Mouse (Mus musculus): ENCODE measurements around the gene Ccpg1os. TPM values are rescaled to one million over a fixed set of nuclear protein-coding genes. Genes with fewer than 3 reads are reported as not detected.

The Ccpg1os gene
- 27.9 and 35.2 TPM in 2 replicates for polyA plus RNA-seq (2015; fragmentation: Nextera tagmentation; extraction: Ambion mirVana)

DNA sequence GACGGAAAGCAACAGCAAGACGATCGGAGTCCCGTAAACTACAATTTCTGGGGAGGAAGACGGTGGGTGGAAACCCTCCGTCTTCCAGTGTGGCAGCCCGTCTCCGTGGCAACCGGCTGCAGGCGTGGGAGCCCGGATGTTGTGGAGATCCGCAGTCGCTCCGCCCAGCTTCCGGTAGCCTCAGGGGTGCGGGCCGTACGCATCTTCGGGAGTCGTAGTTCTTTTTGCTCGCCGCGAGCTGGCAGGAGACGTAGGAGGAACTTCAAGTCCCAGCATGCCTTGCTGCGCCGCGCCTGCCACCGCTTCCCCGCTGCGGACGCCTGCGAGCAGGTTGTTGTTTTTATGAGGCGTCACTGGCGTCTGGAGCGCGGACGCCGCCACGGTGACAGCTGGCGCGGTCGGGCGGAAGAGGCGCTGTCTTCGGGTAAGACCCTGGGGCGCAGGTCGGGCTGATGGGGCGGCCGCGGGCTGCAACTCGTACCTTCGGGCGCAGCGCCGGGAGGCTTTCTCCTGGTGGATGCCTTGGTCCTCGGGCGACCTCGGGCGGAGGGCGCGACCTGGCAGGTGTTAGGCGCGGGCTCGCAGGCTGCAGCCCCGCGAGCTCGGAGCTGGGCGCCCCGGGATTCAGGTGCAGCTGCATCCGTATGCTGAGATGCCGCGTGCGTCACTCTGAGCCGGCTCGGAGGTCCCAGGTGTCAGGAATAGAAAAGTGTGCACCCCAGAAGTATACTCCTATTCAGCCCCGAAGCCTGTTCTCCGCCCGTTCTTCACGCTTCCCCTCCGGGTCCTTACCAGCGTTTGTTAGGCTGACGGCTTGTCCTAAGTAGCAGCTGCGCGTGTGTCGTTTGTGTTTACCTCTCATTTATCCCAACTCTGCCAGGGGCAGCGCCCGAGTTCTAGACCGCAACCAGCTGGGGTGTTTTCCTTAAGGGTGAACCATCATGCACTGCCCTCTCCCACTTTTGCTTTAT, at the start of gene Ccpg1os, which contains the start of gene Ccpg1:
Gene Ccpg1os, minus strand, starts transcription at position 133 of the 971 bp plus-strand sequence.
Gene Ccpg1, plus strand, starts transcription at position 180 of the 971 bp plus-strand sequence.
- H3K4me2 ChIP-seq (replicated peaks): peak within 1 kb of the TSS; percentile 74
- peak within 1 kb of the TSS; percentile 71 for H3K27ac ChIP-seq (replicated peaks)
- H3K9ac ChIP-seq: peak within 1 kb of the TSS; percentile 58
- peak; percentile 99 for ATAC-seq (ENCODE audit: insufficient number of reproducible peaks, low FRiP score, low TSS enrichment, low read depth)
- under 1% methylated on average over 88 of the region's 88 CpGs for WGBS
- peak within 1 kb of the TSS; percentile 93 for H3K4me3 ChIP-seq (replicated peaks)
- H3K4me1 ChIP-seq: peaks cover 14% of the 10 kb centered on the region
- H3K36me3 ChIP-seq: no peaks in the 10 kb centered on the region
- no peaks in the 10 kb centered on the region for H3K27me3 ChIP-seq
- no peaks in the 10 kb centered on the region for H3K9me3 ChIP-seq (replicated peaks)

- Histone ChIP-seq H3K4me3 (replicated peaks) (no peak overlapping the region), H3K4me2 (replicated peaks) (no peak overlapping the region), H3K27me3 (no peaks in the 10 kb centered on the region), H3K36me3 (peaks cover 42% of the 10 kb centered on the region), H3K27ac (replicated peaks) (no peak overlapping the region), H3K9ac (no peak overlapping the region), H3K9me3 (replicated peaks) (no peaks in the 10 kb centered on the region), H3K4me1 (no peaks in the 10 kb centered on the region)
- no peak for ATAC-seq (ENCODE audit: insufficient number of reproducible peaks, low FRiP score, low TSS enrichment, low read depth)
- WGBS: 93% methylated on average over 1 of the region's 1 CpGs
Measured at GRCm38 (mm10) chr9:73033406-73033805, 48.2 kb upstream of the Ccpg1os start.

DNA sequence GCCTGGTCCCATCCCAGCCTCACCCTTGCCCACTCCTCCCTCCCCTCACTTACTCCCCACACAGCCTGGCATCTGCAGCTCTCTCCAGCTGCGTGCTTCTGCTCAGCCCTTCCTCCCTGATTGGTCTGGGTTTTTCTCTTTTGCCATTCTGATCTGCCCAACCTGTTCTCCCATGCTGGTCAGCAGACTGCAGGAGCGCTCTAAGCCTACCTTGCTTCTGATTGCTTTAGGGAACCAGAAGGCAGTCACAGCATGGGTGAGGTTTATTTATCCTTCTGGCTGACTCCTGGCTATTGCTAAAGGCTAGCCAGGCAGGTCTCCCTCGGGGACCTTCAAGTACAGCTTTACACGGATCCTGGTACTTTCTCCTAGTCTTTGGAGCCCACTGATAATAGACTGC, 46.2 kb upstream of the Ccpg1os start:
- Histone ChIP-seq H3K4me1 (no peaks in the 10 kb centered on the region), H3K9ac (no peak overlapping the region), H3K27ac (replicated peaks) (no peak overlapping the region), H3K9me3 (replicated peaks) (no peaks in the 10 kb centered on the region), H3K4me3 (replicated peaks) (no peak overlapping the region), H3K27me3 (no peaks in the 10 kb centered on the region), H3K4me2 (replicated peaks) (no peak overlapping the region), H3K36me3 (peaks cover 42% of the 10 kb centered on the region)
- 71% methylated on average over 4 of the region's 4 CpGs for WGBS
- no peak for ATAC-seq (ENCODE audit: insufficient number of reproducible peaks, low FRiP score, low TSS enrichment, low read depth)

- H3K27ac ChIP-seq (replicated peaks): no peak overlapping the region
- no peaks in the 10 kb centered on the region for H3K4me1 ChIP-seq
- H3K4me3 ChIP-seq (replicated peaks): no peak overlapping the region
- H3K27me3 ChIP-seq: no peaks in the 10 kb centered on the region
- H3K9ac ChIP-seq: no peak overlapping the region
- WGBS: 88% methylated on average over 1 of the region's 1 CpGs
- H3K36me3 ChIP-seq: peaks cover 42% of the 10 kb centered on the region
- ATAC-seq (ENCODE audit: insufficient number of reproducible peaks, low FRiP score, low TSS enrichment, low read depth): no peak
- H3K4me2 ChIP-seq (replicated peaks): no peak overlapping the region
- no peaks in the 10 kb centered on the region for H3K9me3 ChIP-seq (replicated peaks)
Measured at GRCm38 (mm10) chr9:73030443-73030842, 45.3 kb upstream of the Ccpg1os start.

- no peak overlapping the region for H3K4me3 ChIP-seq (replicated peaks)
- peak; percentile 43; the same call in 1 of the 2 replicates for ATAC-seq (ENCODE audit: insufficient number of reproducible peaks, low FRiP score, low TSS enrichment, low read depth)
Measured at GRCm38 (mm10) chr9:73025818-73026636, 40.8 kb upstream of the Ccpg1os start.

GRCm38 (mm10) chr9:73020566-73021097, 35.5 kb upstream of the Ccpg1os start:
- Histone ChIP-seq H3K27ac (replicated peaks) (no peak overlapping the region), H3K36me3 (peaks cover 53% of the 10 kb centered on the region), H3K9ac (no peak overlapping the region), H3K4me3 (replicated peaks) (no peak overlapping the region), H3K9me3 (replicated peaks) (no peaks in the 10 kb centered on the region), H3K4me2 (replicated peaks) (no peak overlapping the region), H3K27me3 (no peaks in the 10 kb centered on the region), H3K4me1 (no peaks in the 10 kb centered on the region)
- no peak for ATAC-seq (ENCODE audit: insufficient number of reproducible peaks, low FRiP score, low TSS enrichment, low read depth)
- WGBS: 89% methylated on average over 5 of the region's 5 CpGs

More at GRCm38 (mm10) chr9:73025818-73026636, 40.8 kb upstream of the Ccpg1os start:
- H3K4me1 ChIP-seq: no peaks in the 10 kb centered on the region
- no peaks in the 10 kb centered on the region for H3K27me3 ChIP-seq
- no peak overlapping the region for H3K27ac ChIP-seq (replicated peaks)
- H3K36me3 ChIP-seq: peaks cover 22% of the 10 kb centered on the region
- WGBS: 29% methylated on average over 17 of the region's 17 CpGs
- no peak overlapping the region for H3K9ac ChIP-seq
- no peak overlapping the region for H3K4me2 ChIP-seq (replicated peaks)
- H3K9me3 ChIP-seq (replicated peaks): no peaks in the 10 kb centered on the region

GRCm38 (mm10) chr9:73019841-73020240, 34.7 kb upstream of the Ccpg1os start:
- peaks cover 59% of the 10 kb centered on the region for H3K36me3 ChIP-seq
- H3K4me3 ChIP-seq (replicated peaks): no peak overlapping the region
- H3K27me3 ChIP-seq: no peaks in the 10 kb centered on the region
- H3K27ac ChIP-seq (replicated peaks): no peak overlapping the region
- 85% methylated on average over 10 of the region's 10 CpGs for WGBS
- no peak overlapping the region for H3K9ac ChIP-seq
- ATAC-seq (ENCODE audit: insufficient number of reproducible peaks, low FRiP score, low TSS enrichment, low read depth): no peak
- no peak overlapping the region for H3K4me2 ChIP-seq (replicated peaks)
- no peaks in the 10 kb centered on the region for H3K4me1 ChIP-seq
- no peaks in the 10 kb centered on the region for H3K9me3 ChIP-seq (replicated peaks)

- Histone ChIP-seq H3K9ac (no peak overlapping the region), H3K36me3 (peaks cover 76% of the 10 kb centered on the region), H3K4me1 (no peaks in the 10 kb centered on the region), H3K4me3 (replicated peaks) (no peak overlapping the region), H3K9me3 (replicated peaks) (no peaks in the 10 kb centered on the region), H3K4me2 (replicated peaks) (no peak overlapping the region), H3K27me3 (no peaks in the 10 kb centered on the region), H3K27ac (replicated peaks) (no peak overlapping the region)
- ATAC-seq (ENCODE audit: insufficient number of reproducible peaks, low FRiP score, low TSS enrichment, low read depth): no peak
- 86% methylated on average over 13 of the region's 13 CpGs for WGBS
Measured at GRCm38 (mm10) chr9:73014724-73015123, 29.5 kb upstream of the Ccpg1os start.

- 86% methylated on average over 4 of the region's 4 CpGs for WGBS
- no peaks in the 10 kb centered on the region for H3K9me3 ChIP-seq (replicated peaks)
- ATAC-seq (ENCODE audit: insufficient number of reproducible peaks, low FRiP score, low TSS enrichment, low read depth): no peak
- H3K4me2 ChIP-seq (replicated peaks): no peak overlapping the region
- no peak overlapping the region for H3K27ac ChIP-seq (replicated peaks)
- no peak overlapping the region for H3K9ac ChIP-seq
- no peak overlapping the region for H3K4me3 ChIP-seq (replicated peaks)
- H3K27me3 ChIP-seq: no peaks in the 10 kb centered on the region
- peaks cover 59% of the 10 kb centered on the region for H3K36me3 ChIP-seq
- no peaks in the 10 kb centered on the region for H3K4me1 ChIP-seq
Measured at GRCm38 (mm10) chr9:73012629-73013028, 27.4 kb upstream of the Ccpg1os start.

DNA sequence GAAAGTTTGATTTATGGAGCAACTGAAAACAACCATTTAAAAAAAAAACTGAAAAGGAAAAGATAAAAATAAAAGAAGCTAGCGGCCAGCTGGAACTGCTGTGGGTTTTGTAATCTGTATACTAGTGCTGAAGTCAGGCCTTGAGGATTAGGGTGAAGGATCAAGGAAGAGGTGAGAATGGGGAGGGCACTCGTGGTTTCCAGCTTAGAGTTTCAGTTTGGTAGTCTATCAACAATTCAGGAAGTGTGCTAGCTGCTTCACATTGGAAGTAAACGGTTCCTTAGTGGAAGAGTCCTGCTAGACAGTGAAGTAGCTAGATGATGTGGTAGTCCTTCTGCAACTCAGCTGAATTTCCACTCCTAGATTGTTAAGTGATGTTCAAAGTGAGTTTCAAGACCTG, 23.2 kb upstream of the Ccpg1os start:
- H3K27me3 ChIP-seq: no peaks in the 10 kb centered on the region
- no peak overlapping the region for H3K27ac ChIP-seq (replicated peaks)
- peaks cover 34% of the 10 kb centered on the region for H3K36me3 ChIP-seq
- H3K4me1 ChIP-seq: no peaks in the 10 kb centered on the region
- no peak overlapping the region for H3K4me3 ChIP-seq (replicated peaks)
- H3K9ac ChIP-seq: no peak overlapping the region
- H3K4me2 ChIP-seq (replicated peaks): no peak overlapping the region
- ATAC-seq (ENCODE audit: insufficient number of reproducible peaks, low FRiP score, low TSS enrichment, low read depth): no peak
- H3K9me3 ChIP-seq (replicated peaks): no peaks in the 10 kb centered on the region
- 66% methylated on average over 3 of the region's 3 CpGs for WGBS

- H3K27ac ChIP-seq (replicated peaks): no peak overlapping the region
- peaks cover 28% of the 10 kb centered on the region; the same call in 1 of the 2 replicates for H3K36me3 ChIP-seq
- H3K4me3 ChIP-seq (replicated peaks): no peak overlapping the region
- 97% methylated on average over 3 of the region's 3 CpGs for WGBS
- H3K4me1 ChIP-seq: no peaks in the 10 kb centered on the region
- no peak overlapping the region for H3K4me2 ChIP-seq (replicated peaks)
- no peaks in the 10 kb centered on the region for H3K9me3 ChIP-seq (replicated peaks)
- H3K9ac ChIP-seq: no peak overlapping the region
- ATAC-seq (ENCODE audit: insufficient number of reproducible peaks, low FRiP score, low TSS enrichment, low read depth): no peak
- H3K27me3 ChIP-seq: no peaks in the 10 kb centered on the region
Measured at GRCm38 (mm10) chr9:73006175-73006574, 21.0 kb upstream of the Ccpg1os start.

Measured in embryonic facial prominence, embryonic 15.5 days (tissue).